Mouse (Mus musculus): ENCODE data around the gene Hif3a. TPM values are rescaled to one million over a fixed set of nuclear protein-coding genes. Genes with fewer than 3 reads are reported as not detected.
A peak's percentile ranks its signal among the peaks of the same experiment; 100 is the strongest.

Hif3a gene
- polyA plus RNA-seq, 1 experiment from 2014 or later, result 7.6 TPM

GRCm38 (mm10) chr7:17054325-17054989 lies 7.8 kb downstream of the Hif3a start:
- 88% methylated on average over 13 of the region's 16 CpGs for WGBS
- Histone ChIP-seq H3K4me2 (ENCODE audit: low read depth) (no peak overlapping the region), H3K27ac (ENCODE audit: low read depth, low read length) (no peak overlapping the region), H3K27me3 (ENCODE audit: control insufficient read depth, insufficient read depth, low read length) (no peaks in the 10 kb centered on the region), H3K36me3 (ENCODE audit: control insufficient read depth, insufficient read depth, low read length) (no peaks in the 10 kb centered on the region), H3K9ac (ENCODE audit: low read length) (no peak overlapping the region), H3K4me3 (ENCODE audit: low read depth, low read length) (no peak overlapping the region), H3K4me1 (ENCODE audit: control insufficient read depth, insufficient read depth, low read length) (peaks cover 10% of the 10 kb centered on the region), H3K9me3 (ENCODE audit: control insufficient read depth, low read length) (0 out of 2 replicates have a peak, but pooled peaks cover 2% of the 10 kb centered on the region)
- DNase-seq (ENCODE audit: low spot score), result no peak
- ATAC-seq (ENCODE audit: insufficient read depth, low FRiP score, low TSS enrichment), result no peak

- WGBS, result 11% methylated on average over 13 of the region's 17 CpGs
- ATAC-seq (ENCODE audit: insufficient read depth, low FRiP score, low TSS enrichment) (no peak), DNase-seq (ENCODE audit: low spot score) (peak; percentile 62)
- no peaks in the 10 kb centered on the region for H3K27me3 ChIP-seq (ENCODE audit: control insufficient read depth, insufficient read depth, low read length)
- 0 out of 2 replicates have a peak, but pooled peaks cover 2% of the 10 kb centered on the region for H3K9me3 ChIP-seq (ENCODE audit: control insufficient read depth, low read length)
- H3K4me3 ChIP-seq (ENCODE audit: low read depth, low read length), result no peak overlapping the region
- no peak overlapping the region for H3K27ac ChIP-seq (ENCODE audit: low read depth, low read length)
- H3K9ac ChIP-seq (ENCODE audit: low read length), result no peak overlapping the region
- no peaks in the 10 kb centered on the region for H3K4me1 ChIP-seq (ENCODE audit: control insufficient read depth, insufficient read depth, low read length)
- H3K4me2 ChIP-seq (ENCODE audit: low read depth), result no peak overlapping the region
- no peaks in the 10 kb centered on the region for H3K36me3 ChIP-seq (ENCODE audit: control insufficient read depth, insufficient read depth, low read length)
Observed at GRCm38 (mm10) chr7:17050933-17051594, 11.2 kb downstream of the Hif3a start.

GRCm38 (mm10) chr7:17050491-17050890 lies 11.7 kb downstream of the Hif3a start:
- no peaks in the 10 kb centered on the region for H3K27me3 ChIP-seq (ENCODE audit: control insufficient read depth, insufficient read depth, low read length)
- WGBS, result 63% methylated on average over 11 of the region's 11 CpGs

GRCm38 (mm10) chr7:17048431-17049190 lies 13.6 kb downstream of the Hif3a start:
- H3K27me3 ChIP-seq (ENCODE audit: control insufficient read depth, insufficient read depth, low read length), result no peaks in the 10 kb centered on the region
- H3K4me2 ChIP-seq (ENCODE audit: low read depth), result no peak overlapping the region
- H3K36me3 ChIP-seq (ENCODE audit: control insufficient read depth, insufficient read depth, low read length), result no peaks in the 10 kb centered on the region
- 0 out of 2 replicates have a peak, but pooled peaks cover 2% of the 10 kb centered on the region for H3K9me3 ChIP-seq (ENCODE audit: control insufficient read depth, low read length)
- no peak overlapping the region for H3K4me3 ChIP-seq (ENCODE audit: low read depth, low read length)
- ATAC-seq (ENCODE audit: insufficient read depth, low FRiP score, low TSS enrichment), result no peak
- whole genome bisulfite sequencing, result 93% methylated on average over 10 of the region's 10 CpGs
- no peak for DNase-seq (ENCODE audit: low spot score)
- H3K9ac ChIP-seq (ENCODE audit: low read length), result no peak overlapping the region
- no peaks in the 10 kb centered on the region for H3K4me1 ChIP-seq (ENCODE audit: control insufficient read depth, insufficient read depth, low read length)
- H3K27ac ChIP-seq (ENCODE audit: low read depth, low read length), result no peak overlapping the region

More at GRCm38 (mm10) chr7:17050491-17050890, 11.7 kb downstream of the Hif3a start:
- Histone ChIP-seq H3K4me2 (ENCODE audit: low read depth) (no peak overlapping the region), H3K9ac (ENCODE audit: low read length) (no peak overlapping the region), H3K4me3 (ENCODE audit: low read depth, low read length) (no peak overlapping the region), H3K4me1 (ENCODE audit: control insufficient read depth, insufficient read depth, low read length) (no peaks in the 10 kb centered on the region), H3K27ac (ENCODE audit: low read depth, low read length) (no peak overlapping the region), H3K9me3 (ENCODE audit: control insufficient read depth, low read length) (0 out of 2 replicates have a peak, but pooled peaks cover 2% of the 10 kb centered on the region), H3K36me3 (ENCODE audit: control insufficient read depth, insufficient read depth, low read length) (no peaks in the 10 kb centered on the region)
- ATAC-seq (ENCODE audit: insufficient read depth, low FRiP score, low TSS enrichment) (no peak), DNase-seq (ENCODE audit: low spot score) (no peak)

GRCm38 (mm10) chr7:17047041-17047682 lies 15.1 kb downstream of the Hif3a start:
- Histone ChIP-seq H3K4me3 (ENCODE audit: low read depth, low read length) (no peak overlapping the region), H3K27ac (ENCODE audit: low read depth, low read length) (no peak overlapping the region), H3K4me2 (ENCODE audit: low read depth) (no peak overlapping the region), H3K4me1 (ENCODE audit: control insufficient read depth, insufficient read depth, low read length) (no peaks in the 10 kb centered on the region), H3K27me3 (ENCODE audit: control insufficient read depth, insufficient read depth, low read length) (no peaks in the 10 kb centered on the region), H3K36me3 (ENCODE audit: control insufficient read depth, insufficient read depth, low read length) (no peaks in the 10 kb centered on the region), H3K9me3 (ENCODE audit: control insufficient read depth, low read length) (no peaks in the 10 kb centered on the region; the same call in 1 of the 2 replicates), H3K9ac (ENCODE audit: low read length) (no peak overlapping the region)
- ATAC-seq (ENCODE audit: insufficient read depth, low FRiP score, low TSS enrichment) (no peak), DNase-seq (ENCODE audit: low spot score) (no peak)
- WGBS, result 88% methylated on average over 5 of the region's 5 CpGs

GRCm38 (mm10) chr7:17045743-17046142 lies 16.5 kb downstream of the Hif3a start:
- no peak overlapping the region for H3K27ac ChIP-seq (ENCODE audit: low read depth, low read length)
- H3K4me3 ChIP-seq (ENCODE audit: low read depth, low read length), result no peak overlapping the region
- WGBS, result 96% methylated on average over 1 of the region's 1 CpGs
- DNase-seq (ENCODE audit: low spot score) (no peak), ATAC-seq (ENCODE audit: insufficient read depth, low FRiP score, low TSS enrichment) (no peak)
- no peaks in the 10 kb centered on the region for H3K4me1 ChIP-seq (ENCODE audit: control insufficient read depth, insufficient read depth, low read length)
- no peak overlapping the region for H3K9ac ChIP-seq (ENCODE audit: low read length)
- no peaks in the 10 kb centered on the region for H3K36me3 ChIP-seq (ENCODE audit: control insufficient read depth, insufficient read depth, low read length)
- H3K4me2 ChIP-seq (ENCODE audit: low read depth), result no peak overlapping the region
- H3K27me3 ChIP-seq (ENCODE audit: control insufficient read depth, insufficient read depth, low read length), result no peaks in the 10 kb centered on the region
- H3K9me3 ChIP-seq (ENCODE audit: control insufficient read depth, low read length), result no peaks in the 10 kb centered on the region; the same call in 1 of the 2 replicates

GRCm38 (mm10) chr7:17039373-17039772 lies 22.9 kb downstream of the Hif3a start:
- no peak overlapping the region for H3K27ac ChIP-seq (ENCODE audit: low read depth, low read length)
- no peaks in the 10 kb centered on the region for H3K27me3 ChIP-seq (ENCODE audit: control insufficient read depth, insufficient read depth, low read length)
- ATAC-seq (ENCODE audit: insufficient read depth, low FRiP score, low TSS enrichment) (no peak), DNase-seq (ENCODE audit: low spot score) (no peak)
- H3K36me3 ChIP-seq (ENCODE audit: control insufficient read depth, insufficient read depth, low read length), result no peaks in the 10 kb centered on the region
- 84% methylated on average over 7 of the region's 7 CpGs for WGBS
- H3K9me3 ChIP-seq (ENCODE audit: control insufficient read depth, low read length), result no peaks in the 10 kb centered on the region; the same call in 1 of the 2 replicates
- H3K9ac ChIP-seq (ENCODE audit: low read length), result no peak overlapping the region
- no peak overlapping the region for H3K4me3 ChIP-seq (ENCODE audit: low read depth, low read length)
- no peak overlapping the region for H3K4me2 ChIP-seq (ENCODE audit: low read depth)
- H3K4me1 ChIP-seq (ENCODE audit: control insufficient read depth, insufficient read depth, low read length), result peaks cover 4% of the 10 kb centered on the region; the same call in 1 of the 2 replicates

- H3K27me3 ChIP-seq (ENCODE audit: control insufficient read depth, insufficient read depth, low read length), result no peaks in the 10 kb centered on the region
- H3K27ac ChIP-seq (ENCODE audit: low read depth, low read length), result no peak overlapping the region
- peak; percentile 50 for ATAC-seq (ENCODE audit: insufficient read depth, low FRiP score, low TSS enrichment)
- peaks cover 4% of the 10 kb centered on the region; the same call in 1 of the 2 replicates for H3K4me1 ChIP-seq (ENCODE audit: control insufficient read depth, insufficient read depth, low read length)
- no peaks in the 10 kb centered on the region for H3K9me3 ChIP-seq (ENCODE audit: control insufficient read depth, low read length)
- H3K4me2 ChIP-seq (ENCODE audit: low read depth), result no peak overlapping the region
- DNase-seq (ENCODE audit: low spot score), result no peak
- WGBS, result 33% methylated on average over 9 of the region's 9 CpGs
- H3K9ac ChIP-seq (ENCODE audit: low read length), result no peak overlapping the region
- no peak overlapping the region for H3K4me3 ChIP-seq (ENCODE audit: low read depth, low read length)
- H3K36me3 ChIP-seq (ENCODE audit: control insufficient read depth, insufficient read depth, low read length), result no peaks in the 10 kb centered on the region
Observed at GRCm38 (mm10) chr7:17038018-17038695, 24.1 kb downstream of the Hif3a start.
